Mouse (Mus musculus) cortical plate, adult 2 months (tissue): ENCODE data around the gene Hpcal4.

ENCODE experiments used
- CTCF ChIP-seq: fragments of 200-500 bp; IDR thresholded peaks from 2 replicates; pipeline ENCODE4 v1.5.1; 2011; ENCODE audit warnings: mild to moderate bottlenecking, control low read depth, low read length; ENCODE audit not compliant: insufficient read depth; ENCODE audit errors: extremely low read depth
- POLR2A ChIP-seq: fragments of 200-500 bp; IDR thresholded peaks from 2 replicates; pipeline ENCODE4 v1.6.1; 2011; ENCODE audit warnings: mild to moderate bottlenecking, low read length, control low read depth; ENCODE audit not compliant: insufficient read depth; ENCODE audit errors: extremely low read depth

DNA sequence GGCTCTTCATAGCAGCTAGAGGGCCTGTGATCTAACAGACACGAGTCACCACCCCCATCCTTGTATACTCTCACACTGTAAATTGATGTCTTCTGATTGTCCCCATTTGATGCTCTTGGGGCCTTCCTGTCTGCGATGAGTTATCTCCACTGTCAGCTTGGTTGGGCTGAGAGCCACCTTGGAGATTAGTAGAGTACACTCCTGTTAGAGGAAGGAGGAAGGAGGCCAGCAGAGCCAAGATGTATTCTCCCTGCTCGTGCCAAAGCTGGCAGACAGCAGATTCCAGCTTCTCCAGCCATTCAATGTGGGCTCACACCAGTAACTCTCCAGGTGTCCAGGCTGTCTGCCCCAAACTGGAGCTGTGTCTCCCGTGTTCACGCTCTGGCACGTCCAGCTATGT, 22.5 kb upstream of the Hpcal4 start:
- no peak for TF ChIP-seq CTCF
- TF ChIP-seq POLR2A: no peak
